ENCODE assay signal across 19 mouse cellular contexts in genomic region chr16:24946356-24946755, GRCm38 (mm10).
"Had no signal": no experiment of that assay in that cellular context is flagged by ENCODE, and none has a peak within 500 bp of the region (broad histone marks: within the 10 kb centered on the region; RNA-seq: fewer than 3 reads in every experiment).

No protein-coding gene starts in this region.

- H3K4me1 ChIP-seq: liver, embryonic 13.5 days; stomach, embryonic 15.5 days had no signal

- ATAC-seq: midbrain, embryonic 15.5 days had no signal

- H3K27me3 ChIP-seq: kidney, embryonic 15.5 days; liver, embryonic 13.5 days; megakaryocyte, embryonic 14.5 days; midbrain, embryonic 15.5 days; neural tube, embryonic 12.5 days; neural tube, embryonic 15.5 days; stomach, embryonic 15.5 days had no signal

- H3K9ac ChIP-seq: kidney, embryonic 15.5 days; liver, embryonic 13.5 days; lung, embryonic 14.5 days; midbrain, embryonic 15.5 days; neural tube, embryonic 12.5 days; neural tube, embryonic 15.5 days; stomach, embryonic 15.5 days had no signal

- H3K27ac ChIP-seq: kidney, embryonic 15.5 days; left cerebral cortex, adult 2 months; liver, embryonic 13.5 days; midbrain, embryonic 10.5 days; midbrain, embryonic 15.5 days; neural tube, embryonic 12.5 days; neural tube, embryonic 15.5 days; stomach, embryonic 15.5 days had no signal

- H3K36me3 ChIP-seq: kidney, embryonic 15.5 days; liver, embryonic 13.5 days; midbrain, embryonic 10.5 days; midbrain, embryonic 15.5 days; neural tube, embryonic 12.5 days; neural tube, embryonic 15.5 days; stomach, embryonic 15.5 days had no signal

- H3K4me2 ChIP-seq: kidney, embryonic 15.5 days; liver, embryonic 13.5 days; lung, embryonic 14.5 days; midbrain, embryonic 15.5 days; neural tube, embryonic 12.5 days; neural tube, embryonic 15.5 days; stomach, embryonic 15.5 days had no signal

- DNase-seq: kidney, adult 8-10 months; kidney, postnatal 10 days; kidney, postnatal 36 days; layer of hippocampus, postnatal 36 days; liver, embryonic 13.5 days; lung, embryonic 14.5 days; lung, postnatal 10 days; lung, postnatal 36 days; right cerebral cortex, postnatal 25 days; spleen, adult 18-20 months; thymus, postnatal 25 days had no signal

- H3K4me3 ChIP-seq: kidney, embryonic 15.5 days; left cerebral cortex, adult 2 months; liver, embryonic 13.5 days; megakaryocyte, embryonic 14.5 days; midbrain, embryonic 10.5 days; midbrain, embryonic 15.5 days; neural tube, embryonic 12.5 days; neural tube, embryonic 15.5 days; stomach, embryonic 15.5 days had no signal

- H3K9me3 ChIP-seq: kidney, embryonic 15.5 days; liver, embryonic 13.5 days; megakaryocyte, embryonic 14.5 days; midbrain, embryonic 10.5 days; midbrain, embryonic 15.5 days; neural tube, embryonic 12.5 days; neural tube, embryonic 15.5 days; stomach, embryonic 15.5 days had no signal
